In genomic region chr1:72578351-72578750, GRCm38 (mm10) we compare ENCODE assay signal across 11 mouse cellular contexts. TPM values are rescaled to one million over a fixed set of nuclear protein-coding genes. Genes with fewer than 3 reads are reported as not detected.
DNase-seq lines count a peak whose midpoint lies in the region; ATAC-seq and TF ChIP-seq lines count a peak whose summit lies in the region.
"Had no signal": no experiment of that assay in that cellular context is flagged by ENCODE, and none has a peak within 500 bp of the region (broad histone marks: within the 10 kb centered on the region; RNA-seq: fewer than 3 reads in every experiment).

No protein-coding gene starts in this region.

- H3K9ac ChIP-seq in liver, embryonic 15.5 days = no peak overlapping the region
- H3K9ac ChIP-seq in forebrain, embryonic 15.5 days (replicated peaks) = no peak overlapping the region

- H3K4me3 ChIP-seq in liver, embryonic 15.5 days (replicated peaks) = no peak overlapping the region
- peak overlapping the region; percentile 13 for H3K4me3 ChIP-seq in forebrain, embryonic 15.5 days
- H3K4me3 ChIP-seq in gastrocnemius, adult 2 months = no peak overlapping the region

- peaks cover 8% of the 10 kb centered on the region for H3K4me1 ChIP-seq in liver, embryonic 15.5 days (replicated peaks)
- H3K4me1 ChIP-seq in forebrain, embryonic 15.5 days = peaks cover 23% of the 10 kb centered on the region

- ATAC-seq in liver, embryonic 15.5 days (ENCODE audit: insufficient read depth) = no peak
- ATAC-seq in forebrain, embryonic 15.5 days (replicated peaks) = no peak

- intact Hi-C loops in left cerebral cortex, postnatal 14 days (cut with DNase I) = loop anchor here (5.0 kb wide), 1 partner anchor 41 kb away; the partner anchor contains the start of gene March4
- intact Hi-C loops in gastrocnemius, adult 2 months (cut with DNase I) = loop anchor here (10.0 kb wide), 1 partner anchor 264 kb away; no protein-coding TSS in a partner anchor

- DNase-seq in liver = no peak
- DNase-seq in left cerebral cortex, postnatal 14 days (ENCODE audit: low spot score in 2 of 2) = peak; percentile 42 to 50
- peak; percentile 54 to 63 for DNase-seq in right cerebral cortex, adult 2 months (ENCODE audit: low spot score in 2 of 2)
- DNase-seq in MN1 (ENCODE audit: low spot score) = no peak
- no peak for DNase-seq in gastrocnemius, adult 2 months
- no peak for DNase-seq in cerebellum, adult 11 months
- DNase-seq: kidney, adult 9 months had no signal

- peaks cover 19% of the 10 kb centered on the region for H3K27me3 ChIP-seq in liver, embryonic 15.5 days
- H3K27me3 ChIP-seq in forebrain, embryonic 15.5 days = no peaks in the 10 kb centered on the region

- no peak for TF ChIP-seq CTCF in gastrocnemius, adult 2 months (IDR thresholded peaks at IDR 0.05)

- 0 out of 2 replicates have a peak overlapping the region, but pooled peaks have one; percentile 8 for H3K4me2 ChIP-seq in liver, embryonic 15.5 days
- peak overlapping the region; percentile 16 for H3K4me2 ChIP-seq in forebrain, embryonic 15.5 days (replicated peaks)

- no peak overlapping the region for H3K27ac ChIP-seq in liver, embryonic 15.5 days (replicated peaks)
- no peak overlapping the region for H3K27ac ChIP-seq in forebrain, embryonic 15.5 days (replicated peaks)
- no peak overlapping the region for H3K27ac ChIP-seq in gastrocnemius, adult 2 months

- 28% methylated on average over 15 of the region's 15 CpGs for WGBS in liver, embryonic 15.5 days (ENCODE audit: insufficient replicate concordance)
- 33% methylated on average over 15 of the region's 15 CpGs for WGBS in forebrain, embryonic 15.5 days

- H3K36me3 ChIP-seq in liver, embryonic 15.5 days (replicated peaks) = no peaks in the 10 kb centered on the region
- H3K36me3 ChIP-seq in forebrain, embryonic 15.5 days = no peaks in the 10 kb centered on the region
- H3K36me3 ChIP-seq: G1E had no signal

- H3K9me3 ChIP-seq in liver, embryonic 15.5 days (replicated peaks) = no peaks in the 10 kb centered on the region
- H3K9me3 ChIP-seq in forebrain, embryonic 15.5 days = no peaks in the 10 kb centered on the region
- H3K9me3 ChIP-seq: G1E had no signal

RNA-seq across cellular contexts. Expression of gene Smarcal1, which starts 4.7 kb away (rescaled TPM):
- 7.3 and 8.8 TPM in 2 replicates for polyA plus RNA-seq in liver, embryonic 15.5 days (2015; fragmentation: Nextera tagmentation; extraction: Ambion mirVana)
- 26.9 and 28.2 TPM in 2 replicates for polyA plus RNA-seq in forebrain, embryonic 15.5 days (2015; fragmentation: Nextera tagmentation; extraction: Ambion mirVana)
- total RNA-seq in left cerebral cortex, postnatal 14 days (2021) = 10 to 100 TPM; 51.9 to 54.1 TPM
- 10 to 100 TPM; 20.4 to 21.8 TPM for total RNA-seq in gastrocnemius, adult 2 months (2021)

RNA-seq across cellular contexts. Expression of gene March4, which starts 41.6 kb away (rescaled TPM):
- polyA plus RNA-seq in liver, embryonic 15.5 days (2015; fragmentation: Nextera tagmentation; extraction: Ambion mirVana) = 0.03 TPM in 1 of 2 replicates, not detected in the other
- 5.2 and 5.3 TPM in 2 replicates for polyA plus RNA-seq in forebrain, embryonic 15.5 days (2015; fragmentation: Nextera tagmentation; extraction: Ambion mirVana)
- 10 to 100 TPM; 38.4 to 40.4 TPM for total RNA-seq in left cerebral cortex, postnatal 14 days (2021)
- total RNA-seq in gastrocnemius, adult 2 months (2021) = under 1 TPM; 0.26 to 0.73 TPM
- total RNA-seq: liver, adult 2 months had no signal
- polyA plus RNA-seq: G1E; liver, adult 2 months had no signal

Comparison
In these comparisons a context has a peak if more than half of its experiments do, and no peak if none do; other contexts are left out.
1. DNase-seq: peak in left cerebral cortex, postnatal 14 days (2 of 2) and right cerebral cortex, adult 2 months (2 of 2); none in liver (single experiment), MN1 (single experiment), gastrocnemius, adult 2 months (single experiment) and cerebellum, adult 11 months (single experiment).
2. RNA of gene March4, which starts 41.6 kb away (total RNA-seq): 38.4 to 40.4 TPM in left cerebral cortex, postnatal 14 days; 0.26 to 0.73 TPM in gastrocnemius, adult 2 months; every median in the first group is over 10 times any median in the second.